Mouse (Mus musculus) cerebral cortex, adult 2 months (tissue): ENCODE data around the gene Mcpt9.

Source experiments
- WGBS: fragments of 180-500 bp; shearing (Covaris S2); methylation state at CpG from one replicate; pipeline ENCODE4 v1.1.7; 2018; 5-methylcytosine and 5-hydroxymethylcytosine counted together

Mcpt9 gene

GRCm38 (mm10) chr14:56030395-56030794 lies at the start of gene Mcpt9:
Mcpt9 (minus strand) TSS chr14:56030495.
- 80% methylated on average over 3 of the region's 3 CpGs for WGBS

DNA sequence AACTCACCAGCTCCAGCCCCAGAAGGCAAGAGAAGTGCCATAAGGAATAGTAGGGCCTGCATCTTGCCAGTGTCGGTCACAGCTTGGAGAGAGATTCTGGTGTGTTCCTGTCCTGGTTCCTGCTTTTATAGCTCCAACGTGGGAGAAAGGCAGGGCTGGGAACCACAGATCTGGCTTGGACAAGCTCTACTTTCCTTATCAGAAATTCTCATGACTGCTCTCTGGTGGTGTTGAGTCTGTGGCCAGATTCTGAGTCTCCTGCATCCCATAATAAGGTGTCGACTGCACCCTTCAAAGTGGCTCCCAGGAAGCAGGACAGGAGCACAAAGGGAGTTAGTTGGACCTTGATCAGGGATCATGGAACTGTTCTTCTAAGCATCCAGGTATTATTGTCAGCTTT lies 31.9 kb upstream of the Mcpt9 start, which contains the start of gene Mcpt4:
Mcpt4 (minus strand) TSS at position 101 of the 400 bp plus-strand sequence.
- 78% methylated on average over 3 of the region's 3 CpGs for WGBS

- WGBS = 91% methylated on average over 4 of the region's 4 CpGs
These were observed 27.4 kb upstream of the Mcpt9 start for GRCm38 (mm10) chr14:56057722-56058121.

DNA sequence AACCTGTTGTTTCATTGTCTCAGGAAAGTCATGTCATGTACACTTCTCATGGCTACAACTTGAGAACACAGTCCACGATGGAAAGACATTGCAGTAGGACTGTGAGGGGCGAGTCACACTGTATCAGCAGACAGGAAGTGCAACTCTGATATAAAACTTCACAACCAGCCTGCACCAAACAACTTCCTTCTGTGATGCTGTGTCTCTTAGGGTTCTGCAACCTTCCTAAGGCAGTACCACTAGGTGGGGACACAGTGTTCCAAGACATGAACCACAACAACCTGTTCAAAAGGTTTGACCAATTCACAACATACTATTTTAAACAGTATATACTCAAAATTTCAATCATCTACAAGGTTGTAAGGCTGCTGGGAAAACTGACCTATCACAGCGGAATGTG lies 25.1 kb upstream of the Mcpt9 start:
- 89% methylated on average over 3 of the region's 3 CpGs for WGBS

- WGBS = 88% methylated on average over 1 of the region's 1 CpGs
These were observed 11.5 kb upstream of the Mcpt9 start, which contains the start of gene Mcpt2 for GRCm38 (mm10) chr14:56041792-56042191. Mcpt2 (plus strand) TSS chr14:56042041.

DNA sequence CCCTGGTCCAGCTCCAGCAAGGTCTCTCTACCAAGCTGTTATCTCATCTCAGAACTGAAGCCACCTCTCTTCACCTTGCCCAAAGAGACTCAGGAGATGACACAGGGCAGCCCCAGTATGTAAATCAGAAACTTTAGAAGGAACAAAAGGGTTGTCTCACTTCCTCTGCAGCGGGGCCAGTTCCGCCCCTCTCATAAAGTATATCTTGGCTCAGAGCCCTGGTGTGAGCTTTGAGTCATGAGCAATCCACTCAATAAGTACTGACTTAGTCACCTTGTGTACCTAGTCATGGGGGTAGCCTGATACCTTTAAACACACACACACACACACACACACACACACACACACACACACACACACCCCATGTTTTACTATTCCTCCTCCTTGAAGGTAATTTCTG lies 4.1 kb upstream of the Mcpt9 start:
- 72% methylated on average over 2 of the region's 2 CpGs for WGBS

- WGBS = 78% methylated on average over 4 of the region's 4 CpGs
These were observed 9.0 kb downstream of the Mcpt9 start for GRCm38 (mm10) chr14:56021305-56021704.

DNA sequence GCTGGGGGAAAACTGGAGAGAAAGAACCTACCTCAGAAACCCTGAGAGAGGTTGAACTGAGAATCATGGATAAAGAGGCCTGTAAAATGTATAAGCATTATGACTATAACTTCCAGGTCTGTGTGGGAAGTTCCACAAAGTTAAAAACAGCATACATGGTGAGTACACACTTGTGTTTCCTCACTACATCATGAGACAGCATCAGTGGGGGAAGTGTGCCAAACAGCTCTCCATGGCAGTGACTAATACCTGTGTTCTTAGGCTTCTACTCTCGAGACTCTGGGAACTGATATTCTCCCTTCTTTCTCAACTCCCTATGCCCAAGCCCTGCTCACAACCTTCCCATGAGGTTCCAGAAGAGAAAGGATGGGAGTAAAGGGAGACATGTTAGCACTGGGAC lies 10.8 kb downstream of the Mcpt9 start:
- WGBS = 54% methylated on average over 1 of the region's 1 CpGs

GRCm38 (mm10) chr14:56017671-56018070 lies 12.6 kb downstream of the Mcpt9 start, which contains the start of gene Mcpt1:
Mcpt1 (plus strand) TSS chr14:56017971.
- WGBS = 82% methylated on average over 3 of the region's 3 CpGs

DNA sequence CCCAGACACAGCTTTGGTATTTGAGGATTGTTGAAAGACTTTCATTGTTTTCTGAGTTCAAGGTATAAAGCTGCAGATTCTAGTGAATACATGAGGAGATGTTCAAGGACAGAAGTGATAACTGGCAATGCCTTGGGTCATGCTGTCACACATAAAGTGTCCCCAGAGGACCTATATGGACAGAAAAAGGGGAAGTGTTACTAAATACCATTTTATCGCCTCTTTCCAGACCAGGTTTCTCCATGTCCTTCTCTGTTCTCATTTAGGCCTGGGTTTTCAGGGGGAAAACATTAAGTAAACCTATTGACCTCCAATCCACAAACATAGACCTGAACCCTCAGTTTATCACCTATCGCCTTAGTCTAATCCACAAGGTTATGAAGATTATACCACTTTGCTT lies 16.4 kb downstream of the Mcpt9 start:
- 95% methylated on average over 2 of the region's 2 CpGs for WGBS

GRCm38 (mm10) chr14:56013147-56013546 lies 17.1 kb downstream of the Mcpt9 start:
- 74% methylated on average over 3 of the region's 3 CpGs for WGBS

- WGBS = 82% methylated on average over 2 of the region's 3 CpGs
These were observed 42.8 kb downstream of the Mcpt9 start for GRCm38 (mm10) chr14:55987464-55987863.
